Mouse (Mus musculus) adipose tissue, adult 10 weeks (tissue): ENCODE results near the gene Zfp433. TPM values are rescaled to one million over a fixed set of nuclear protein-coding genes. Genes with fewer than 3 reads are reported as not detected.

Experiments
- polyA plus RNA-seq: library from polyadenylated mRNA; stranded (reverse); fragments of 350-450 nt; fragmentation: Illumina TruSeq; extraction: RNeasy Lipid Tissue Mini Kit (QIAGEN cat#74804); gene quantifications from one replicate; pipeline ENCODE4 v1.2.3, GENCODE M21; 2014; ENCODE audit warnings: low read depth, low replicate concordance

The Zfp433 gene
- polyA plus RNA-seq, result 4.7 TPM

DNA sequence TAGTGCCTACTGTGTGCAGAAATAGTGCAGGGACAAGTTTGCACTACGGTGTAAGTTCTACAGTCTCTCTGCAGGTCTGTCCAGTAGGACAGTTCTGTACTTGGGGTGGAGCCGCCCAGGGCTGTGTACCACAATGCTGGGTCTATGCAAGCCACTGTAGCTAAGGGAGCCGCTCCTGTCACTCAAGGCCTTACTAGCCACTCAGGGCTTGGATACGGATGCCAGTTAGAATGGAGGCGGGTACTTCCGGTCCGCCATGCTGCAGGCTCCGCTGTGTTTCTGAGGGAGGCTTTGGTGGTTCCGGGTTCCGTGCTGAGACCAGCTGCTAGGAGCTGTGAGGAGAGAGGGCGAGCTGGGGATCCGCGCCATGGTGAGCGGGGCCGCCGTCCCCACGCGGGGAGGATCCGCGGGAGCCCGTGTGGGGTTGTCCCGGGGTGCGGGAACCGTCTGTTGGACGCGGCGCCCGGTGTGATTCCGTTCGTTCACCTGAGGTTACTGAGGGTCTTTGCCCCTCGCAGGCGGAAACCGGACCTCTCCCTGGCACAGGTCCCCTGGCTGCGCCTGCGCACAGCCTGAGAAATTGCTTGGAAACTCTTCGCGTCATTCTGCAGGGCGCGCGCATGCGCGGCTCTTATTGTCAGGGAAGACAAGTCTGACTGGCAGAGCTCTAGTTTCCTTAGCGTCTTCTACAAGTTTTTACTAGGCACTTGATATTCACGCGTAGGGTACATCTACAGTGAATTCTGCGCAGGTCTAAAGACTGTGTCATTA, at the start of gene Zfp433:
Zfp433 (plus strand) TSS at position 295 of the 771 bp plus-strand sequence.

DNA sequence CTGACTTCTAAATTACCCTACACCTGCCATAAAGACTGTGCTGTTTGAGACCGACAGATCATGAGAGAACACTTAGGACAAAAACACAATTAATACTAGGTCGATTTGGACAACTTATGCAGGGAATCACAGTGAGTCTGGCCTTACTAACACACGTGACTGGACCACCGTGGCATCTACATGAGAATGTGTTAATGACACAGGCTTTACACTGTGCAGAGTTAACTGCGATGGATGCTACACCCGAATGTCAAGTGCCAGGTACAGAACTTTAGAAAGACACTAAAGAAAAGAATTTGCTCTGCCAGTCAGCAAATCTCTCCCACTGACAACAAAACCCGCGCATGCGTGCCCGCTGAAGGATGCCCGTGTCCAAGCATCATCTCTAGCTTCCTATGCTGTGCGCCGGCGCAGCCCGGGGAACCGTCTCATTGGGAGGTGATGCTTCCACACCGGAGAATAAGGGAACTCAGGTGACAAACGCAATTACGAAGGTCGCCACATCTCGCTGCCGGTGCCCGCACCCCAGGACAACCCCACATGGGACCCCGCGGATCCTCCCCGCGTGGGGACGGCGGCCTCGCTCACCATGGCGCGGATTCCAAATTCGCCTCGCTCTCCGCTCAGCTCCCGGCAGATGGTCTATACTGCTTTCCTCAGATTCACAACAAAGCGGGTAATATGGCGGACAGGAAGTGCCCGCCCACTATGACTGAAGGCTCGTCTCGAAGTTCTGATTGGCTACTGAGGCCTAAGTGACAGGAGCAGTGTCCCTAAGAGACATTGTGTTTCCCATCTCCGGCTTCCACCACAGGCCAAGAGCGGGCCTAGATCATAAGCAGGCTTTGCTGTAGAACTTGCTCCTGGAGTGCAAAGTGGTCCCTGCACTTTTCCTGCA, 66.1 kb downstream of the Zfp433 start, which contains the start of gene Gm3055:
Gm3055 (minus strand) TSS at position 656 of the 898 bp plus-strand sequence.

Other genes starting within 250 kb of the Zfp433 start
- 48.7 TPM for gene Nfic, start 249.2 kb upstream of the Zfp433 start, polyA plus RNA-seq
- 1.2 TPM for gene Celf5, start 222.1 kb upstream of the Zfp433 start, polyA plus RNA-seq
- gene Ncln, start 208.4 kb upstream of the Zfp433 start, polyA plus RNA-seq, result 50.8 TPM
- gene S1pr4, start 204.7 kb upstream of the Zfp433 start, polyA plus RNA-seq, result 0.93 TPM
- gene Gna15, start 180.6 kb upstream of the Zfp433 start, polyA plus RNA-seq, result 2.9 TPM
- gene Gna11, start 159.6 kb upstream of the Zfp433 start, polyA plus RNA-seq, result 118 TPM
- gene Aes, start 145.3 kb upstream of the Zfp433 start, polyA plus RNA-seq, result 286 TPM
- gene Tle2, start 130.3 kb upstream of the Zfp433 start, polyA plus RNA-seq, result 45.0 TPM
- 15.3 TPM for gene Tle6, start 103.8 kb upstream of the Zfp433 start, polyA plus RNA-seq
- gene BC025920, start 98.6 kb upstream of the Zfp433 start, polyA plus RNA-seq, result 3.6 TPM
- gene Sirt6, start 77.0 kb upstream of the Zfp433 start, polyA plus RNA-seq, result 18.6 TPM
- 21.9 TPM for gene Ankrd24, start 76.3 kb upstream of the Zfp433 start, polyA plus RNA-seq
- gene Gm10778, start 55.8 kb upstream of the Zfp433 start, polyA plus RNA-seq, result 3.5 TPM
- gene Gm3055, start 66.3 kb downstream of the Zfp433 start, polyA plus RNA-seq, result 4.1 TPM
- 1.2 TPM for gene Gm4767, start 107.4 kb downstream of the Zfp433 start, polyA plus RNA-seq
- gene Gm32687, start 159.1 kb downstream of the Zfp433 start, polyA plus RNA-seq, result 5.6 TPM
- 1.5 TPM for gene Zfp781, start 225.7 kb downstream of the Zfp433 start, polyA plus RNA-seq